Mouse (Mus musculus) heart, adult 10 weeks (tissue): Measurements from ENCODE around the gene Pgam2. TPM values are rescaled to one million over a fixed set of nuclear protein-coding genes. Genes with fewer than 3 reads are reported as not detected.

Source experiments
- polyA plus RNA-seq: library from polyadenylated mRNA; stranded (reverse); fragments of 350-450 nt; fragmentation: Illumina TruSeq; extraction: RNeasy Lipid Tissue Mini Kit (QIAGEN cat#74804); gene quantifications from one replicate; pipeline ENCODE4 v1.2.3, GENCODE M21; 2014; ENCODE audit warnings: low read depth, low replicate concordance

The Pgam2 gene
- 939 TPM for polyA plus RNA-seq

DNA sequence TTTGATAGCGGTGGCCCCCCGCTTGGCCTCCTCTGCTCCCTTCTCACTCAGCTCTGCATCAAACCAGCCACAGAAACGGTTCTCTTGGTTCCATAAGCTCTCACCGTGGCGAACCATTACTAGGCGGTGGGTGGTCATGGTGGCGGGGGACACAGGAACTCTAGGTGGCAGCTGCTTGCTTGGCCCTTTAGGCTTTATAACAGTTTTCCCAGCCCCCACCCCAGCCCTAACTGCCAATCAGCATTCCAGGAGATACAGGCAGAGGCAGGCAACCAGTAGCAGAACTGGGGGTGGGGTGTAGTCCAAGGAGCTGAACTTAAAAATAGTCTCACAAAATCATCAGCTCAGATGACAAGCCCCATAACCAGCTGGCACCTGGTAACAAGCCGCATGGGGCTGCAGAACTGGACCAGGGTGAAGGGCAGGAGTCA is at the start of gene Pgam2:
TSS of gene Pgam2 (minus strand) at position 183 of the 431 bp plus-strand sequence.

DNA sequence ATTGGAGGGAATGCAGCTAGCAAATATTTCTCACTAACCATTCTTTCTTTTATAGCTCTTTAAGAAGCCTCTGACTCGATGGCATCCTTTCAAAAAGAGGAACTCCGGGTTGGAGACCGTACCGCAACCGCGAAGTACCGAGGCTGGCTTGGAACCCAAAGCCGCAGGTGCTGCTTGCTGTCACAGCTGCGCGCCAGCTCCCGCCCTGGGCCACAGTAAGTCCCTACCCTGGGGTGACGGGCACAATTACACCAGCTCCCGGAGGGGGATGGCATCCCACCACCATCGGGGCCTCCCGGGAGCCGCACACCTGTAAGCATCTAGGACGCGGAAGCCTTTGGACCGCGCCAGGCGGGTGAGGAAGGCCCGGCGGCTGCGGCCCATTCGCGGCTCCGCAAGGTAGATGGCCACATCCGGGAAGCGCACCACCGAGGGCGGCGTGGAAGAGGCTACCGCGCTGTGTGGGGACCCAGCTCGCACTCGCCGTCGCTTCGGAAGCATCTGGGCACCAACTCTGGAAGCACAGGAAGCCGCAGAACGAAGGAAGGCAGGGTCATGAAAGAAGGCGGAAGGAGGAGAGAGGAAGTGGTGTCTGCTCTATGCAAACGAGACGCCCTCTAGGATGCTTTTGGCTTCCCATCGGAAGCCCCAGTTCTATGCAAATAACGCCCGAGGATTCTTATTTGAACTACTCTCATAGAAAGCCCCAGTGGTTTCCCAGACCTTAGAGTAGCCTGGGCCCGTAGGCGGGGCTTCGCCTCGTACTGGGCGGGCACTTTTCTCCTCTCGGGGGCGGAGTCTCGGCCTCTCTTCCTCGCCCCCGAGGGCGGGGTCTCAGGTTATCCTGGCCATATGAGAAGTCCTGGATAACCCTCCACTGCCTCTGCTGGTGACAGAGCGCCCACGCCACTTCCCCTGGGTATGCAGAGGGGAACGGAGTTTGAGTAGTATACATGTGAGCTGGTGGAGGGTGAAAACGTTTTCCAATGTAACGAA is 34.0 kb upstream of the Pgam2 start, which contains the start of gene Polm:
TSS of gene Polm (minus strand) at position 766 of the 996 bp plus-strand sequence.

DNA sequence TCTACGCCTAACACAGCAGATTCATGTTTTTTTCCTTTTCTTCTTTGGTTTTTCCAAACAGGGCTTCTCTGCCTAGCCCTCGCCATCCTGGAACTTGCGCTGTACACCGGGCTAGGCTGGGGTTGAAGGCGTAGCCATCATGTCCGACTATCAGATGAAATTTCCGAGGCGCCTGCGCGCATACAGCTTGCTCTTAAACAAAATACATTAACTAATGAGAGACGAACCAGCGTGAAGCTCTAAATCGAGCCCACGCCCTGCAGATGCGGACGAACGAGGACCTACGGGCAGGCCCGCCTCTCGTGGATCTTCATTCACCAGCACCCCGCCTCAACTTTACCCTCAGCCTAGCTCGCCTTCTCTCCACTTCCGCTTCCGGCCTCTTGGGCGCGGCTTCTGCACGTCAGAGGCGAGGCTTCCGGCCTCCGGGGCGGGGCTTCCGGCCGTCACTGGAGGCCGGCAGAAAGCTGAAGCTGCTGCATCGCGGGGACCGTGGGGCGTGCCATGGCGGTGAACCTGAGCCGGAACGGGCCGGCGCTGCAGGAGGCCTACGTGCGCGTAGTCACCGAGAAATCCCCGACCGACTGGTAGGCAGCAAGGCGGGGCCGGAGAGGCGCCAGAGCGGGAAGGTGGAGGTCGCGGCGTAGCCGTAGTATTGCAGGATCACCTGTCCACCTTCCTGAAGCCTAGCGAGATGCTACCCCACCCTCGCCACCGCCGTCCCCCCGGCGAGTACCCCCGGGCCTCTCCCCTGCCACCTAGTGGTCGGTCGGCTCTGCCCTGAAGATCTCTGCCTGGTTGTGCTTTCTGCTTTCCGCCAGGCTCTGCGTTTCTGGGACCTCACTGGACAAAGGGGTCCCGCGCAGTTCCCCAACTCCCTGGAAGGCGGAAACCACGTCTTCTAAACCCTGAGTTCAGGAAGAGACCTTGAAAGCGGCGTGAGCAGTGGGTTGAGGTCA is 15.2 kb downstream of the Pgam2 start, which contains the start of gene Dbnl:
TSS of gene Dbnl (plus strand) at position 433 of the 959 bp plus-strand sequence.

DNA sequence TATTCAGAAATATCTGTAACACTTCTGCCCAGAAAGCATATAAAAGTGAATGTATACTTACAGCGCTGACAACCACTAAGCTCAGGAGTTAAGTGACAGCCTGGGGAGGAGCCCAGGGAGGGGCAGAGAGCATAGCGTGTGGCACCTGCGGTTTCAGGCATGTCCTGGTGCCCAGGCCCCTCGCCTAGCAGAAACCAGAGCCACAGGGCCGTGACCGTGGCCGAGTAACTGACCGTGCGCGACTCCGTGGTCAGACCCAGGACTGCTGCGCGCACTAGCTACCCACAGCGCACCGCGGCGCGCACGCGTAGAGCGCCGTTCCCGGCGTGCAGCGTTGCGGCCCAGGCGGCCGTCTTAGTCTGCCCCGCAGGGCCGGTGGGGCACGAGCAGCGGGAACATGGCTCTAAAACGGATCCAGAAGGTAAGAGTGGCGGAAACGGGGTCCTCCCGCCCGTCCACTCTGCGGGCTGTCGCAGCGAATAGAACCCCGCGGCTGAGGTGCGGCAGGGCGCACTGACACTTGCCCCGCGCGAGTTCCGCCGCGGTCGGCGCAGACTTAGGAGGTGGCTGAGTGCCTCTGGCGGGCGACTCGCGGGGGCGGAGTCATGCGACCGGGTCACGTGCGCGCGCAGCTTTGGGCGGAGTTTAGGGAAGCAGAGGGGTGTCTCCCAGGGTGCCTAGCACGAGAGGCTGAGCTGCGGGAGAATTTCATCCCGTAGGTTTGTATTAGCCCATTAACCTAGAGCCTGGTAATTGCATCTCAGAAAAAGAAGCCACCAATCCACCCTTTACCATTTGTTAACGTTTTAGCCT is 41.5 kb downstream of the Pgam2 start, which contains the start of gene Urgcp:
TSS of gene Urgcp (minus strand) at position 557 of the 813 bp plus-strand sequence.

Other genes starting within 250 kb of the Pgam2 start
- gene Ankrd36, start 234.0 kb downstream of the Pgam2 start, polyA plus RNA-seq = not detected
- 124 TPM for gene Mrps24, start 88.1 kb downstream of the Pgam2 start, polyA plus RNA-seq
- gene Urgcp, start 41.4 kb downstream of the Pgam2 start, polyA plus RNA-seq = 36.6 TPM
- gene Dbnl, start 15.2 kb downstream of the Pgam2 start, polyA plus RNA-seq = 29.6 TPM
- gene Polm, start 34.3 kb upstream of the Pgam2 start, polyA plus RNA-seq = 4.5 TPM
- gene Aebp1, start 58.2 kb upstream of the Pgam2 start, polyA plus RNA-seq = 23.7 TPM
- gene Pold2, start 74.6 kb upstream of the Pgam2 start, polyA plus RNA-seq = 33.1 TPM
- 2,189 TPM for gene Myl7, start 95.0 kb upstream of the Pgam2 start, polyA plus RNA-seq
- 16.7 TPM for gene Gck, start 146.3 kb upstream of the Pgam2 start, polyA plus RNA-seq
- gene Ykt6, start 152.0 kb upstream of the Pgam2 start, polyA plus RNA-seq = 62.0 TPM